Mouse (Mus musculus) heart, embryonic 11.5 days (tissue): ENCODE measurements around the gene Car5a. TPM values are rescaled to one million over a fixed set of nuclear protein-coding genes. Genes with fewer than 3 reads are reported as not detected.
A peak's percentile ranks its signal among the peaks of the same experiment; 100 is the strongest.

Experiments
- ATAC-seq: fragments of 200-750 bp; cut with Nextera tagmentation; replicated peaks from 2 replicates; pipeline ENCODE4 v1.8.0; 2017; ENCODE audit warnings: moderate library complexity; ENCODE audit not compliant: insufficient number of reproducible peaks, low FRiP score, low TSS enrichment
- H3K27ac ChIP-seq: fragments of 300-500 bp; sonication (generic); 2 replicates; pipeline ENCODE4 v1.5.1; 2014; ENCODE audit warnings: mild to moderate bottlenecking, low read depth, low read length
- H3K27me3 ChIP-seq: fragments of 300-500 bp; sonication (generic); 2 replicates; pipeline ENCODE4 v1.6.1; 2014; ENCODE audit warnings: mild to moderate bottlenecking, low read length, mixed read lengths; ENCODE audit not compliant: control insufficient read depth, insufficient read depth
- H3K36me3 ChIP-seq: fragments of 300-500 bp; sonication (generic); 2 replicates; pipeline ENCODE4 v1.6.1; 2014; ENCODE audit warnings: mild to moderate bottlenecking, low read length, moderate library complexity, mixed read lengths; ENCODE audit not compliant: control insufficient read depth, insufficient read depth
- H3K4me1 ChIP-seq: fragments of 300-500 bp; sonication (generic); 2 replicates; pipeline ENCODE4 v1.6.1; 2014; ENCODE audit warnings: low read length; ENCODE audit not compliant: control insufficient read depth, insufficient read depth
- H3K4me2 ChIP-seq: fragments of 300-500 bp; sonication (generic); 2 replicates; pipeline ENCODE4 v1.6.1; 2014; ENCODE audit warnings: mild to moderate bottlenecking, moderate library complexity
- H3K4me3 ChIP-seq: fragments of 300-500 bp; sonication (generic); 2 replicates; pipeline ENCODE4 v1.5.1; 2014; ENCODE audit warnings: low read depth, low read length
- H3K9ac ChIP-seq: fragments of 300-500 bp; sonication (generic); 2 replicates; pipeline ENCODE4 v1.6.1; 2014; ENCODE audit warnings: mild to moderate bottlenecking, low read depth, low read length, moderate library complexity
- H3K9me3 ChIP-seq: fragments of 300-500 bp; sonication (generic); replicated peaks from 2 replicates; pipeline ENCODE4 v1.6.1; 2016; ENCODE audit warnings: low read length; ENCODE audit not compliant: control insufficient read depth
- WGBS: fragments of 180-500 bp; shearing (Covaris S2); extraction: QIAGEN DNeasy Blood & Tissue Kit; methylation state at CpG from one replicate; pipeline ENCODE4 v1.1.7; 2014; ENCODE audit not compliant: insufficient replicate concordance; 5-methylcytosine and 5-hydroxymethylcytosine counted together
- polyA plus RNA-seq: library from polyadenylated mRNA; unstranded; fragments of >200 nt; fragmentation: Nextera tagmentation; extraction: Ambion mirVana; gene quantifications from 2 replicates; pipeline ENCODE4 v1.2.1, GENCODE M21; 2014

The Car5a gene
- polyA plus RNA-seq, 1 experiment from 2014 or later, result not detected

DNA sequence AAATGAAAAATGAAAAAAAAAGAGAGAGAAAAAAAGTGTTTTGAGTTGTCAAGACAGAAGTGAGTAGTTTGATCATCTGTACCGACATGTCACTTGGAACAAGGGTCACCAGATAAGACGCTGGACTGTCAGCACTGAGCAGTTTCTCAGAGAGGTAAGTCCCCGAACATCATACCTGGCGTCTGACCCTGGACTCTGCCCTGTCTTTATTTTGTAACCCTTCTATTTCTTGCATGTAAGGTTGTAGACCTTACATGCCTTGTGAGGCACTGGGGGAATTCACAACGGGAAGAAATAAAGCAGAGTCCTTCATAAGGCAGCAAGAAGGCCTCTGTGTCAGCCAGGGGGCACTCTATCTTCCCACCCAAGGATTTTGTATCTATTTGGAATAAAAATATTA lies 20.0 kb downstream of the Car5a start:
- 79% methylated on average over 5 of the region's 5 CpGs for WGBS
- Histone ChIP-seq H3K4me3 (no peak overlapping the region), H3K4me1 (peaks cover 4% of the 10 kb centered on the region; the same call in 1 of the 2 replicates), H3K9ac (no peak overlapping the region), H3K9me3 (no peaks in the 10 kb centered on the region), H3K27me3 (no peaks in the 10 kb centered on the region), H3K36me3 (no peaks in the 10 kb centered on the region), H3K27ac (no peak overlapping the region), H3K4me2 (no peak overlapping the region)
- ATAC-seq, result no peak

DNA sequence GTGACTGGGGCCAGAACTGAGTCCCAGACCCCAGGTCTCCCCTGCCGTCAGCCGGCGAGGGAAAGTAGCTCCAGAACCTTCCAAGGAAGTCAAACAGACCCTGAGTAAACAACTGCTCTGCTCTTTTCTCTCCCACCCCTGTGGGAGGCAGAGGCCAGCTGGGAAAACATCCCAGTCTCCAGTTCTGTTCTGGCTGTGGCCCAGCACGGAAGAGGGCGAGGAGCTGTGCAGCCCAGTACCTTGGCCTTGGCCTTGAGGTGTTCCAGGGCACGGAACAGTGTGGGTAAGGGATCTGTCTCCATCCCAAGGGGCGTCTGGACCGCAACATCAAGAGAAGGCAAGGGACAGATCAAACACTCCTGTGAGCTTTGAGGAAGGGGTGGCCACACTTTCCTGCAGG lies 22.6 kb downstream of the Car5a start:
- Histone ChIP-seq H3K4me3 (no peak overlapping the region), H3K27me3 (no peaks in the 10 kb centered on the region), H3K27ac (peak overlapping the region; percentile 46; the same call in 1 of the 2 replicates), H3K4me1 (peaks cover 5% of the 10 kb centered on the region; the same call in 1 of the 2 replicates), H3K4me2 (no peak overlapping the region), H3K9ac (no peak overlapping the region), H3K9me3 (no peaks in the 10 kb centered on the region), H3K36me3 (no peaks in the 10 kb centered on the region)
- 53% methylated on average over 8 of the region's 8 CpGs for WGBS
- no peak for ATAC-seq

DNA sequence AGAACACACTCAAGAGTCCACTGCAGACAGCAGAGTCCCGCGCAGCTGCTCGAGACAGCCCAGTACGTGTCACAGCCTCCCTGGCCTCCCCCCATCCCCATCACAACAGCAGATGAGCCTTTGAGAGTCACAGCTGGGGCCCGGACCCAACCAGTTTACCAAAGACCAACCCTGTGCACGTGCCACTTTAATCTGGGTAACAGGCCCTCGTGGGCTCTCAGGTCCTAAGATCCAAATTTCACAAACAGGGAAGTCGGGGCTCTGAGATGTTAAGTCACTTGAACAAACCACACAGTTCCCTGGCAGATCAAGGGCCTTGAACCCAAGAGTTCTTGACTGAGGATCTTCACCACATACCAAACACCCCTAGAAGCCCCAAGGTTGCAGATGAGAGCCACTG lies 23.1 kb downstream of the Car5a start:
- no peak overlapping the region for H3K9ac ChIP-seq
- 69% methylated on average over 8 of the region's 8 CpGs for WGBS

DNA sequence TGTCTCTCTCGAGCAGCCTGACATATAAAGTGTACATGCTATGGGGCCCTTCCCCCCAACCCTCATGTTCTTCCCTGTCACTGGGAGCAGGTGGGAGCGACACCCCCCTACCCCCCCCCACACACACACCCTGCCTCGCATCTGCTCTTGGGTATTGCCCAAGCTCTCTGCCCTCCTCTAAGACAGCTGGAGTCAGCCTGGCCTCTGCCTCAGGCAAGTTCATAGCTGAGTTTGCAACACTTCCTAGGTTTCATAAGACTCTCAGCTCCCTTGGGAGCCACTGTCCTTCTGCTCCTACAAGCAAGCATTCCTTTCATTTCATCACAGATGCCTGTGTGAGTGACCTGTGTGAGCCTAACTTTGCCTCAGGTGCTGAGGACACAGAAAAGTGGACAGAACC lies 25.0 kb downstream of the Car5a start:
- H3K4me1 ChIP-seq, result peaks cover 5% of the 10 kb centered on the region; the same call in 1 of the 2 replicates
- no peak for ATAC-seq
- no peaks in the 10 kb centered on the region for H3K27me3 ChIP-seq
- no peak overlapping the region for H3K4me2 ChIP-seq
- no peak overlapping the region for H3K27ac ChIP-seq
- no peaks in the 10 kb centered on the region for H3K36me3 ChIP-seq
- no peak overlapping the region for H3K9ac ChIP-seq
- 54% methylated on average over 3 of the region's 3 CpGs for WGBS
- no peaks in the 10 kb centered on the region for H3K9me3 ChIP-seq
- no peak overlapping the region for H3K4me3 ChIP-seq

More for the DNA sequence above, 23.1 kb downstream of the Car5a start:
- Histone ChIP-seq H3K4me1 (peaks cover 5% of the 10 kb centered on the region; the same call in 1 of the 2 replicates), H3K4me3 (no peak overlapping the region), H3K4me2 (no peak overlapping the region), H3K27ac (peak overlapping the region; percentile 46; the same call in 1 of the 2 replicates), H3K36me3 (no peaks in the 10 kb centered on the region), H3K27me3 (no peaks in the 10 kb centered on the region), H3K9me3 (no peaks in the 10 kb centered on the region)
- no peak for ATAC-seq

DNA sequence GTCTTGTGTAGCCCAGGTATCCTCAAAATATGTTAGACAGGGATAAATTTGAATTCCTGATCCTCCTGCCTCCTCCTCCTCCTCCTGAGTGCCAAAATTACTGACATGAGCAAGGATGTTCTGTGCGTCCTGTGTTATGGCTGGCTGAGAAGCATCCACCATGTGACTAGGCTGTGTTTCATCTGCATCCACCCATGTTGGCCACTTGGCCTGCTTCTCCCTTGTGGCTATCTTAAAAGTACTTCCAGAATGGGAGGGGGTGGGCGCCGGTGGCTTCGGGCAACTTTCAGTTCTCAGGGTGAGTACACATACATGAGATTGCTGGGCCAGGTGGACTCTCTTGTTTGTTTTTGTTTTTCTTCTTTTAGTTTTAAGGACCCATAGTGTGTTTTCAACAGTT lies 25.5 kb downstream of the Car5a start:
- 56% methylated on average over 4 of the region's 4 CpGs for WGBS
- H3K4me2 ChIP-seq, result no peak overlapping the region
- H3K27ac ChIP-seq, result no peak overlapping the region
- no peaks in the 10 kb centered on the region for H3K36me3 ChIP-seq
- no peak for ATAC-seq
- H3K27me3 ChIP-seq, result no peaks in the 10 kb centered on the region
- no peak overlapping the region for H3K9ac ChIP-seq
- peaks cover 5% of the 10 kb centered on the region; the same call in 1 of the 2 replicates for H3K4me1 ChIP-seq
- no peaks in the 10 kb centered on the region for H3K9me3 ChIP-seq
- H3K4me3 ChIP-seq, result no peak overlapping the region

DNA sequence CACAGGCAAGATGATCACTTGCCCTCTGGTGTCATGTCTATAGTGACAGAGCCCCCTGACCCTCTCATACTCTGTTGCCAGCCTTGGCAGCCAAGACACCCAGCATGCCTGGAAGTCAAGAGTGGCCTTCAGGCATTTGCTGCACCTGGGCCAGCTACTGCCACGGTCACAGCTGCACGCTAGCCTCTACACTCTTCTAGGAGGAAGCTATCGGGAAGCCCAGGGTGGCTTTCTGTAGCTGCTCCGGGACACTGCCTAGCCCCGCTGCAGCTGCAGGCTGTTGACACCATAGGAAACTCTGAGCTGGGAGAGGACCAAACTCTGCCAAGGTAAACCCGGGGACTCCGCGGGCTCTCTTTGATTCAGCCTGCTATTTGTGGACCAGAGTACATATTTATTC lies 31.3 kb downstream of the Car5a start:
- Histone ChIP-seq H3K27ac (no peak overlapping the region), H3K4me3 (no peak overlapping the region), H3K27me3 (no peaks in the 10 kb centered on the region; the same call in none of the 2 replicates), H3K36me3 (no peaks in the 10 kb centered on the region), H3K9me3 (no peaks in the 10 kb centered on the region), H3K4me1 (peaks cover 6% of the 10 kb centered on the region; the same call in 1 of the 2 replicates), H3K9ac (no peak overlapping the region), H3K4me2 (no peak overlapping the region)
- WGBS, result 74% methylated on average over 8 of the region's 8 CpGs
- ATAC-seq, result no peak

DNA sequence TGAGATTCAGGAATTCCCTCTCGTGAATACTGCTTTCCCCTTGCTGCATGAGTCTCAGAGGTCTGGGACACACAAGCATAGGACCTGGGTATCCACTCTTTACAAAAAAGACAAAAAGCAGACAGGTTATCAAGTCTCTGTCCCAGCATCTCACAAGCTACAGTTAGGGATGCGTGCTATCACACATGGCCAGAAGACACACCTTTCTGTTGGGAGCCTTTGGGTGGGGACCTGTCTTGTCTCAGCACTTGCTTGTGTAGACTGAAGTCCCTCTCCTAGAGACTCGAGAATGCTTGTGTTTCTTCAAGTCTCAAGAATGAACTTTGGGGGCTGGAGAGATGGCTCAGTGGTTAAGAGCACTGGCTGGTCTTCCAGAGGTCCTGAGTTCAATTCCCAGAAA lies 31.9 kb downstream of the Car5a start:
- ATAC-seq, result no peak
- H3K9me3 ChIP-seq, result no peaks in the 10 kb centered on the region
- H3K9ac ChIP-seq, result no peak overlapping the region
- no peaks in the 10 kb centered on the region; the same call in none of the 2 replicates for H3K27me3 ChIP-seq
- no peaks in the 10 kb centered on the region for H3K36me3 ChIP-seq
- 51% methylated on average over 3 of the region's 3 CpGs for WGBS
- H3K27ac ChIP-seq, result no peak overlapping the region
- H3K4me3 ChIP-seq, result no peak overlapping the region
- H3K4me2 ChIP-seq, result no peak overlapping the region
- H3K4me1 ChIP-seq, result peaks cover 6% of the 10 kb centered on the region; the same call in 1 of the 2 replicates

DNA sequence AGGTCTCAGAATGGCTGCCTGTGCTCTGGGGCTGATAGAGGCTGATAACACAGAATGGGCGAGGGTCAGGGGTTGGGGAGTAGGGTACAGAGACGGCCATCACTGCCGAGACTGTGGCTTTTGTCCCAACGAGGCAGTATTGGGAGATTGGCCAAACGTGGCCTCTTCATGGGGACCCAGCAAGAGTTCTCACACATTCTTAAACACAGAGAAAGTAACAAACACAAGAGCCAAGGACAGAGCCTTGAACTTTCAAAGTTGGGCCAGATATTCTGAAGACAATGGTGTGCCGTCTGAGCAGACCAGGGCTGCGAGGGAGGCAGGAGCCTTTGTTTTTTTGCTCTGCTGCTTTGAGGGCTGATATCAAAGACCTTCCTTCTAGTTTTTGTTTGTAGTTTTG lies 32.7 kb downstream of the Car5a start:
- H3K9ac ChIP-seq, result no peak overlapping the region
- ATAC-seq, result no peak
- WGBS, result 62% methylated on average over 7 of the region's 7 CpGs

DNA sequence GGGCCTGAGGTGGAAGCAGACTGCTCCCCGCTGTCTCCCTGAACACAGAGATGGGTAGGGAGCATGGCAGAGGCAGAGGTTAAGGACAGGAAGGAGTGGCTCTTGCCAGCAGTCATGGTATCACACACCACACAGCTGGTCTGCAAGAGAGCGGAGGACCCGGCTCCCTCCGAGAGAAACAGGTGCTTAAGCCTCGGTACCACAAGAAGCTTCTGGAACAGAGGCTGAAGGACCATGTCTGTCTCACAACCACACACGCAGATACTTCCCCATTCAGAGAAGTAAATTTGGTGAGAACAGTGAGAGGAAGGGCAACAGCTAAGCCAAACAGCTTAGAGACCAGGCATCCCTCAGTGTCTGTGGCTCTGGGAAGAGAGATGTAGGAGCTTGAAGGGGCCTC lies 33.3 kb downstream of the Car5a start:
- H3K9ac ChIP-seq, result no peak overlapping the region
- H3K4me3 ChIP-seq, result no peak overlapping the region
- no peak for ATAC-seq
- 89% methylated on average over 6 of the region's 6 CpGs for WGBS
- no peaks in the 10 kb centered on the region; the same call in none of the 2 replicates for H3K27me3 ChIP-seq
- H3K27ac ChIP-seq, result no peak overlapping the region
- no peak overlapping the region for H3K4me2 ChIP-seq
- no peaks in the 10 kb centered on the region for H3K9me3 ChIP-seq
- H3K36me3 ChIP-seq, result no peaks in the 10 kb centered on the region
- H3K4me1 ChIP-seq, result peaks cover 6% of the 10 kb centered on the region; the same call in 1 of the 2 replicates

More for the DNA sequence above, 32.7 kb downstream of the Car5a start:
- no peak overlapping the region for H3K4me2 ChIP-seq
- H3K4me1 ChIP-seq, result peaks cover 6% of the 10 kb centered on the region; the same call in 1 of the 2 replicates
- no peaks in the 10 kb centered on the region; the same call in none of the 2 replicates for H3K27me3 ChIP-seq
- no peak overlapping the region for H3K4me3 ChIP-seq
- H3K27ac ChIP-seq, result no peak overlapping the region
- no peaks in the 10 kb centered on the region for H3K36me3 ChIP-seq
- no peaks in the 10 kb centered on the region for H3K9me3 ChIP-seq
